8 mouse cellular contexts compared by ENCODE assay signal in genomic region chr2:52676023-52676912, GRCm38 (mm10). TPM values are rescaled to one million over a fixed set of nuclear protein-coding genes. Genes with fewer than 3 reads are reported as not detected.
A peak's percentile ranks its signal among the peaks of the same experiment; 100 is the strongest.
DNase-seq lines count a peak whose midpoint lies in the region; ATAC-seq and TF ChIP-seq lines count a peak whose summit lies in the region.

Gene Cacnb4 (minus strand): TSS chr2:52676831.

- H3K9me3 ChIP-seq in heart, embryonic 11.5 days (replicated peaks; ENCODE audit: control insufficient read depth, low read length) = no peaks in the 10 kb centered on the region
- H3K9me3 ChIP-seq in kidney, embryonic 15.5 days (replicated peaks) = no peaks in the 10 kb centered on the region
- no peaks in the 10 kb centered on the region for H3K9me3 ChIP-seq in limb, embryonic 15.5 days
- no peaks in the 10 kb centered on the region for H3K9me3 ChIP-seq in midbrain, embryonic 15.5 days
- H3K9me3 ChIP-seq in stomach, embryonic 16.5 days (replicated peaks; ENCODE audit: control insufficient read depth, low read length) = no peaks in the 10 kb centered on the region

- H3K4me2 ChIP-seq in heart, embryonic 11.5 days = peak within 1 kb of the TSS; percentile 77
- H3K4me2 ChIP-seq in kidney, embryonic 15.5 days = peak within 1 kb of the TSS; percentile 95
- H3K4me2 ChIP-seq in limb, embryonic 15.5 days = peak within 1 kb of the TSS; percentile 95
- H3K4me2 ChIP-seq in midbrain, embryonic 15.5 days = peak within 1 kb of the TSS; percentile 98
- H3K4me2 ChIP-seq in stomach, embryonic 16.5 days (ENCODE audit: low read depth, low read length) = peak within 1 kb of the TSS; percentile 99

- no peak within 1 kb of the TSS for H3K27ac ChIP-seq in thymus, adult 2 months (ENCODE audit: control insufficient read depth, insufficient read depth, low read length)
- H3K27ac ChIP-seq in heart, embryonic 11.5 days (ENCODE audit: low read depth, low read length) = no peak within 1 kb of the TSS
- H3K27ac ChIP-seq in kidney, embryonic 15.5 days = peak within 1 kb of the TSS; percentile 88
- H3K27ac ChIP-seq in limb, embryonic 15.5 days = no peak within 1 kb of the TSS
- H3K27ac ChIP-seq in midbrain, embryonic 15.5 days = peak within 1 kb of the TSS; percentile 59
- H3K27ac ChIP-seq in stomach, embryonic 16.5 days (ENCODE audit: low read length) = no peak within 1 kb of the TSS

- peak within 1 kb of the TSS; percentile 66 for H3K9ac ChIP-seq in heart, embryonic 11.5 days (ENCODE audit: low read depth, low read length)
- peak within 1 kb of the TSS; percentile 66 for H3K9ac ChIP-seq in kidney, embryonic 15.5 days
- H3K9ac ChIP-seq in limb, embryonic 15.5 days = peak within 1 kb of the TSS; percentile 62
- peak within 1 kb of the TSS; percentile 73 for H3K9ac ChIP-seq in midbrain, embryonic 15.5 days
- peak within 1 kb of the TSS; percentile 78 for H3K9ac ChIP-seq in stomach, embryonic 16.5 days (ENCODE audit: low read length)

- peak within 1 kb of the TSS; percentile 37 for H3K4me3 ChIP-seq in thymus, adult 2 months (ENCODE audit: control insufficient read depth, insufficient read depth, low read length)
- peak within 1 kb of the TSS; percentile 70 for H3K4me3 ChIP-seq in heart, embryonic 11.5 days (ENCODE audit: low read depth, low read length)
- H3K4me3 ChIP-seq in kidney, embryonic 15.5 days (replicated peaks) = peak within 1 kb of the TSS; percentile 73
- H3K4me3 ChIP-seq in limb, embryonic 15.5 days = peak within 1 kb of the TSS; percentile 70
- H3K4me3 ChIP-seq in midbrain, embryonic 15.5 days = peak within 1 kb of the TSS; percentile 85
- peak within 1 kb of the TSS; percentile 68 for H3K4me3 ChIP-seq in stomach, embryonic 16.5 days (replicated peaks; ENCODE audit: low read length)

- ATAC-seq in heart, embryonic 11.5 days (replicated peaks; ENCODE audit: insufficient number of reproducible peaks, low FRiP score, low TSS enrichment) = peak; percentile 69
- peak; percentile 88 for ATAC-seq in kidney, embryonic 15.5 days (replicated peaks; ENCODE audit: low FRiP score)
- peak; percentile 82 for ATAC-seq in limb, embryonic 15.5 days (ENCODE audit: insufficient number of reproducible peaks, low FRiP score, low TSS enrichment, low read depth)
- peak; percentile 92 for ATAC-seq in midbrain, embryonic 15.5 days (replicated peaks)
- peak; percentile 85 for ATAC-seq in stomach, embryonic 16.5 days (ENCODE audit: insufficient read depth, low FRiP score)

- H3K27me3 ChIP-seq in thymus, adult 2 months (ENCODE audit: control insufficient read depth, insufficient read depth, low read length) = peaks cover 14% of the 10 kb centered on the region
- peaks cover 16% of the 10 kb centered on the region for H3K27me3 ChIP-seq in heart, embryonic 11.5 days (ENCODE audit: control insufficient read depth, insufficient read depth, low read length)
- H3K27me3 ChIP-seq in kidney, embryonic 15.5 days = peaks cover 19% of the 10 kb centered on the region
- H3K27me3 ChIP-seq in limb, embryonic 15.5 days = peaks cover 14% of the 10 kb centered on the region
- peaks cover 12% of the 10 kb centered on the region; the same call in 1 of the 2 replicates for H3K27me3 ChIP-seq in midbrain, embryonic 15.5 days (replicated peaks)
- peaks cover 13% of the 10 kb centered on the region; the same call in 1 of the 2 replicates for H3K27me3 ChIP-seq in stomach, embryonic 16.5 days (ENCODE audit: control insufficient read depth, insufficient read depth, low read length)

- no peak for TF ChIP-seq CTCF in thymus, adult 2 months (IDR thresholded peaks at IDR 0.05; ENCODE audit: borderline replicate concordance, control insufficient read depth, extremely low read depth, insufficient read depth, low read length, poor library complexity)

- DNase-seq in thymus, adult 2 months = no peak
- DNase-seq in thymus, postnatal 0 days (ENCODE audit: low spot score) = no peak
- peak; percentile 40 for DNase-seq in embryo, embryonic 11.5 days (ENCODE audit: low read depth, low spot score)

- WGBS in thymus, adult 2 months = 4% methylated on average over 70 of the region's 77 CpGs
- WGBS in heart, embryonic 11.5 days (ENCODE audit: insufficient replicate concordance) = under 1% methylated on average over 51 of the region's 77 CpGs
- WGBS in kidney, embryonic 15.5 days = under 1% methylated on average over 47 of the region's 77 CpGs
- under 1% methylated on average over 39 of the region's 77 CpGs for WGBS in limb, embryonic 15.5 days
- 2% methylated on average over 56 of the region's 77 CpGs for WGBS in midbrain, embryonic 15.5 days
- WGBS in stomach, embryonic 16.5 days = under 1% methylated on average over 58 of the region's 77 CpGs

- no peak for TF ChIP-seq POLR2A in thymus, adult 2 months (IDR thresholded peaks at IDR 0.05; ENCODE audit: control insufficient read depth, extremely low read depth, insufficient read depth, low read length, poor library complexity)

- no peaks in the 10 kb centered on the region for H3K36me3 ChIP-seq in thymus, adult 2 months (ENCODE audit: control insufficient read depth, insufficient read depth, low read length)
- no peaks in the 10 kb centered on the region for H3K36me3 ChIP-seq in heart, embryonic 11.5 days (ENCODE audit: control insufficient read depth, insufficient read depth, low read length)
- no peaks in the 10 kb centered on the region for H3K36me3 ChIP-seq in kidney, embryonic 15.5 days
- no peaks in the 10 kb centered on the region for H3K36me3 ChIP-seq in limb, embryonic 15.5 days
- H3K36me3 ChIP-seq in midbrain, embryonic 15.5 days (replicated peaks) = no peaks in the 10 kb centered on the region
- H3K36me3 ChIP-seq in stomach, embryonic 16.5 days (ENCODE audit: control insufficient read depth, insufficient read depth, low read length) = no peaks in the 10 kb centered on the region

- no peaks in the 10 kb centered on the region; the same call in 1 of the 2 replicates for H3K4me1 ChIP-seq in thymus, adult 2 months (replicated peaks; ENCODE audit: control insufficient read depth, insufficient read depth, low read length)
- no peaks in the 10 kb centered on the region; the same call in 1 of the 2 replicates for H3K4me1 ChIP-seq in heart, embryonic 11.5 days (ENCODE audit: control insufficient read depth, insufficient read depth, low read length)
- H3K4me1 ChIP-seq in kidney, embryonic 15.5 days = peaks cover 24% of the 10 kb centered on the region
- peaks cover 16% of the 10 kb centered on the region for H3K4me1 ChIP-seq in limb, embryonic 15.5 days
- peaks cover 19% of the 10 kb centered on the region for H3K4me1 ChIP-seq in midbrain, embryonic 15.5 days
- H3K4me1 ChIP-seq in stomach, embryonic 16.5 days (ENCODE audit: control insufficient read depth, insufficient read depth, low read length) = peaks cover 12% of the 10 kb centered on the region; the same call in 1 of the 2 replicates

RNA-seq across cellular contexts. Expression of gene Cacnb4, which starts in this region (rescaled TPM):
- polyA plus RNA-seq in thymus, adult 2 months (2012; rRNA removed) = 0.04 and 0.06 TPM in 2 replicates
- polyA plus RNA-seq in thymus, postnatal 0 days (2015; fragmentation: Nextera tagmentation; extraction: Ambion mirVana) = 0.18 and 0.21 TPM in 2 replicates
- polyA plus RNA-seq in heart, embryonic 11.5 days (2014; fragmentation: Nextera tagmentation; extraction: Ambion mirVana) = 0.30 and 0.37 TPM in 2 replicates
- 2.6 and 3.7 TPM in 2 replicates for polyA plus RNA-seq in kidney, embryonic 15.5 days (2015; fragmentation: Nextera tagmentation; extraction: Ambion mirVana)
- polyA plus RNA-seq in limb, embryonic 15.5 days (2015; fragmentation: Nextera tagmentation; extraction: Ambion mirVana) = 0.63 and 1.6 TPM in 2 replicates
- polyA plus RNA-seq in midbrain, embryonic 15.5 days (2015; fragmentation: Nextera tagmentation; extraction: Ambion mirVana) = 12.1 and 13.7 TPM in 2 replicates
- 1.1 TPM in 2 replicates for polyA plus RNA-seq in stomach, embryonic 16.5 days (2015; fragmentation: Nextera tagmentation; extraction: Ambion mirVana)

Comparison
In these comparisons a context has a peak if more than half of its experiments do, and no peak if none do; other contexts are left out.
1. Peak in ATAC-seq, H3K4me3 ChIP-seq, H3K9ac ChIP-seq and H3K4me2 ChIP-seq in heart, embryonic 11.5 days; RNA of the gene not detected or under 1 TPM.
2. H3K27ac ChIP-seq: peak in kidney, embryonic 15.5 days (single experiment) and midbrain, embryonic 15.5 days (single experiment); none in thymus, adult 2 months (single experiment), heart, embryonic 11.5 days (single experiment), limb, embryonic 15.5 days (single experiment) and stomach, embryonic 16.5 days (single experiment).
3. Peak in every context shown above with its lines, with median percentiles within 50 percentile points of each other: H3K4me3 ChIP-seq, ATAC-seq, H3K4me2 ChIP-seq and H3K9ac ChIP-seq.